Mouse (Mus musculus): ENCODE measurements around the gene Bag6. TPM values are rescaled to one million over a fixed set of nuclear protein-coding genes. Genes with fewer than 3 reads are reported as not detected.

Bag6 gene
- total and polyA plus RNA-seq, 3 experiments = 26.0 to 152 (median 73.0) TPM

- TF ChIP-seq JUN (IDR thresholded peaks at IDR 0.05; ENCODE audit: insufficient read depth, low read depth, low read length) = no peak
- TF ChIP-seq POLR2A (IDR thresholded peaks at IDR 0.05; ENCODE audit: low read depth, low read length) = no peak
- no peak for TF ChIP-seq UBTF (IDR thresholded peaks at IDR 0.05; ENCODE audit: low read depth, low read length)
- no peak for TF ChIP-seq ZC3H11A (IDR thresholded peaks at IDR 0.05; ENCODE audit: low read depth, low read length)
- TF ChIP-seq RCOR1 (conservative IDR thresholded peaks at IDR 0.05; ENCODE audit: low read depth, low read length) = no peak
- TF ChIP-seq ZNF384 (IDR thresholded peaks at IDR 0.05; ENCODE audit: low read depth, low read length) = no peak
- no peak for TF ChIP-seq EP300 (IDR thresholded peaks at IDR 0.05; ENCODE audit: low read length)
- no peak for TF ChIP-seq MYC (IDR thresholded peaks at IDR 0.05; ENCODE audit: low read depth, low read length)
- TF ChIP-seq NRF1 (IDR thresholded peaks at IDR 0.05; ENCODE audit: low read depth, low read length) = no peak
- no peak for TF ChIP-seq ZKSCAN1 (IDR thresholded peaks at IDR 0.05; ENCODE audit: borderline replicate concordance, low read depth, low read length)
- TF ChIP-seq IRF4 (IDR thresholded peaks at IDR 0.05; ENCODE audit: low read depth, low read length) = no peak
- TF ChIP-seq MAZ (IDR thresholded peaks at IDR 0.05; ENCODE audit: low read depth, low read length) = no peak
- no peak for TF ChIP-seq CHD1 (IDR thresholded peaks at IDR 0.05; ENCODE audit: low read depth, low read length)
- no peak for TF ChIP-seq TCF12 (IDR thresholded peaks at IDR 0.05; ENCODE audit: low read depth, low read length)
- TF ChIP-seq KAT2A (IDR thresholded peaks at IDR 0.05; ENCODE audit: insufficient replicate concordance, low read length) = no peak
- TF ChIP-seq E2F4 (IDR thresholded peaks at IDR 0.05; ENCODE audit: insufficient replicate concordance, low read depth, low read length) = no peak
- TF ChIP-seq POLR2AphosphoS2 (IDR thresholded peaks at IDR 0.05; ENCODE audit: low read depth, low read length) = no peak
- TF ChIP-seq MAX (IDR thresholded peaks at IDR 0.05; ENCODE audit: low read length) = no peak
- TF ChIP-seq CTCF (conservative IDR thresholded peaks at IDR 0.05 in 1 of 2, IDR thresholded peaks at IDR 0.05 in 1 of 2; ENCODE audit: low read depth in 2 of 2, low read length in 2 of 2) = no peak
- no peak for DNase-seq (ENCODE audit: extremely low read depth)
- Histone ChIP-seq H3K36me3 (replicated peaks in 1 of 2; ENCODE audit: control insufficient read depth in 1 of 2, insufficient read depth in 1 of 2, low read length in 1 of 2) (peaks cover 25 to 34% of the 10 kb centered on the region in 2 experiments), H3K9ac (ENCODE audit: insufficient read depth, low read depth) (no peak overlapping the region), H3K4me1 (ENCODE audit: control insufficient read depth in 1 of 2, insufficient read depth in 2 of 2) (peaks cover 0 to 14% of the 10 kb centered on the region in 2 experiments; a peak in 2 of 4 replicates), H3K27me3 (replicated peaks) (no peaks in the 10 kb centered on the region), H3K4me2 (ENCODE audit: insufficient read depth, low read depth, poor library complexity, severe bottlenecking) (no peak overlapping the region), H3K9me3 (replicated peaks; ENCODE audit: low read length) (no peaks in the 10 kb centered on the region), H3K4me3 (replicated peaks in 1 of 3; ENCODE audit: low read depth in 2 of 3, low read length in 2 of 3, poor library complexity in 1 of 3) (no peak overlapping the region), H3K27ac (ENCODE audit: insufficient read depth, low read depth) (no peak overlapping the region), H3K79me2 (replicated peaks; ENCODE audit: control insufficient read depth, extremely low read depth, insufficient read depth, poor library complexity, severe bottlenecking) (no peaks in the 10 kb centered on the region)
- in situ Hi-C loops (cut with MboI; ENCODE audit: low pct_ligation_motif_present, low pct_unique_long_range_greater_than_20kb, low sequenced_read_pairs) = loop anchor here (10.0 kb wide), 1 partner anchor 87 kb away; the partner anchor contains the start of gene Sapcd1
- dilution Hi-C loops (cut with MboI; ENCODE audit: extremely low pct_ligation_motif_present, extremely low pct_unique_long_range_greater_than_20kb, low sequenced_read_pairs) = no loop called here
These were observed 23.2 kb upstream of the Bag6 start for GRCm38 (mm10) chr17:35111774-35112173.
